Mouse (Mus musculus) kidney, postnatal 0 days (tissue): Measurements from ENCODE around the gene Arhgap9. TPM values are rescaled to one million over a fixed set of nuclear protein-coding genes. Genes with fewer than 3 reads are reported as not detected.
"Not testable (repeated sequence)": the region's sequence is repeated elsewhere in the genome, so short reads cannot be mapped to it uniquely, and the experiment has no call there.

Source experiments
- ATAC-seq: fragments of 200-750 bp; cut with Nextera tagmentation; replicated peaks from 2 replicates; pipeline ENCODE4 v1.8.0; 2017; ENCODE audit warnings: low read depth, moderate number of reproducible peaks, moderate TSS enrichment, moderate library complexity; ENCODE audit not compliant: low FRiP score
- DNase-seq: peaks from one replicate; pipeline ENCODE4 v3.0.0-alpha.2; 2016; ENCODE audit warnings: low spot score
- H3K27ac ChIP-seq: fragments of 300-500 bp; sonication (generic); 2 replicates; pipeline ENCODE4 v1.5.1; 2014; ENCODE audit warnings: mild to moderate bottlenecking
- H3K27me3 ChIP-seq: fragments of 300-500 bp; sonication (generic); 2 replicates; pipeline ENCODE4 v1.6.1; 2014; ENCODE audit warnings: low read length, mixed read lengths; ENCODE audit not compliant: insufficient read depth
- H3K36me3 ChIP-seq: fragments of 300-500 bp; sonication (generic); 2 replicates; pipeline ENCODE4 v1.6.1; 2014; ENCODE audit warnings: low read length, mixed read lengths; ENCODE audit not compliant: insufficient read depth
- H3K4me1 ChIP-seq: fragments of 300-500 bp; sonication (generic); replicated peaks from 2 replicates; pipeline ENCODE4 v1.6.1; 2014; ENCODE audit warnings: antibody characterized with exemption, low read length, mixed read lengths; ENCODE audit not compliant: insufficient read depth
- H3K4me2 ChIP-seq: fragments of 300-500 bp; sonication (generic); 2 replicates; pipeline ENCODE4 v1.6.1; 2014; ENCODE audit warnings: mild to moderate bottlenecking, low read length, moderate library complexity, mixed read lengths
- H3K4me3 ChIP-seq: fragments of 300-500 bp; sonication (generic); replicated peaks from 2 replicates; pipeline ENCODE4 v1.5.1; 2014; ENCODE audit warnings: low read depth, low read length
- H3K9ac ChIP-seq: fragments of 300-500 bp; sonication (generic); 2 replicates; pipeline ENCODE4 v1.6.1; 2014; ENCODE audit warnings: low read depth, low read length
- H3K9me3 ChIP-seq: fragments of 300-500 bp; sonication (generic); replicated peaks from 2 replicates; pipeline ENCODE4 v1.6.1; 2016; ENCODE audit warnings: low read length, inconsistent platforms, mixed read lengths
- CTCF ChIP-seq: IDR thresholded peaks from 2 replicates; pipeline ENCODE4 v1.5.1; 2016; ENCODE audit warnings: antibody characterized with exemption, low read depth, mild to moderate bottlenecking, moderate library complexity
- WGBS: fragments of 180-500 bp; shearing (Covaris S2); extraction: QIAGEN DNeasy Blood & Tissue Kit; methylation state at CpG from one replicate; pipeline ENCODE4 v1.1.7; 2014; 5-methylcytosine and 5-hydroxymethylcytosine counted together
- polyA plus RNA-seq: library from polyadenylated mRNA; unstranded; fragments of >200 nt; fragmentation: Nextera tagmentation; extraction: Ambion mirVana; gene quantifications from 2 replicates; pipeline ENCODE4 v1.2.1, GENCODE M21; 2015

Gene Arhgap9
- polyA plus RNA-seq, 1 experiment from 2014 or later, result 3.8 TPM

GRCm38 (mm10) chr10:127310523-127311475 lies 11.0 kb upstream of the Arhgap9 start:
- WGBS, result 32% methylated on average over 23 of the region's 23 CpGs
- peak; percentile 79 for ATAC-seq
- Histone ChIP-seq H3K36me3 (peaks cover 22% of the 10 kb centered on the region), H3K27me3 (no peaks in the 10 kb centered on the region), H3K4me1 (peaks cover 6% of the 10 kb centered on the region; the same call in 1 of the 2 replicates), H3K4me2 (peak overlapping the region; percentile 58), H3K9me3 (no peaks in the 10 kb centered on the region), H3K27ac (peak overlapping the region; percentile 73), H3K4me3 (peak overlapping the region; percentile 82), H3K9ac (peak overlapping the region; percentile 83)
- no peak for TF ChIP-seq CTCF
- peak; percentile 80 for DNase-seq

- peak within 1 kb of the TSS; percentile 82 for H3K4me3 ChIP-seq
- H3K27me3 ChIP-seq, result no peaks in the 10 kb centered on the region
- peaks cover 16% of the 10 kb centered on the region for H3K36me3 ChIP-seq
- peak within 1 kb of the TSS; percentile 73 for H3K27ac ChIP-seq
- DNase-seq (peak; percentile 99), ATAC-seq (peak; percentile 94)
- H3K4me1 ChIP-seq, result peaks cover 6% of the 10 kb centered on the region; the same call in 1 of the 2 replicates
- TF ChIP-seq CTCF, result 0 out of 2 replicates have a peak, but pooled peaks have one; percentile 4
- H3K9me3 ChIP-seq, result no peaks in the 10 kb centered on the region
- WGBS, result under 1% methylated on average over 65 of the region's 65 CpGs
- H3K9ac ChIP-seq, result peak within 1 kb of the TSS; percentile 83
- peak within 1 kb of the TSS; percentile 58 for H3K4me2 ChIP-seq
These were observed 10.0 kb upstream of the Arhgap9 start, which contains the start of gene Mars for GRCm38 (mm10) chr10:127311476-127312355. Mars (minus strand) TSS chr10:127311786.

GRCm38 (mm10) chr10:127312356-127312676 lies 9.4 kb upstream of the Arhgap9 start:
- Histone ChIP-seq H3K4me3 (peak overlapping the region; percentile 82), H3K9ac (no peak overlapping the region), H3K36me3 (peaks cover 14% of the 10 kb centered on the region), H3K27ac (peak overlapping the region; percentile 73), H3K27me3 (no peaks in the 10 kb centered on the region), H3K4me1 (peaks cover 6% of the 10 kb centered on the region; the same call in 1 of the 2 replicates), H3K4me2 (peak overlapping the region; percentile 58), H3K9me3 (no peaks in the 10 kb centered on the region)
- peak; percentile 89 for TF ChIP-seq CTCF
- DNase-seq (peak; percentile 91), ATAC-seq (peak; percentile 45)
- 0% methylated on average over 4 of the region's 4 CpGs for WGBS

- no peak overlapping the region for H3K4me3 ChIP-seq
- DNase-seq, result no peak
- H3K36me3 ChIP-seq, result peaks cover 10% of the 10 kb centered on the region
- no peak overlapping the region for H3K4me2 ChIP-seq
- no peaks in the 10 kb centered on the region for H3K9me3 ChIP-seq
- no peak for ATAC-seq
- 71% methylated on average over 4 of the region's 4 CpGs for WGBS
- H3K4me1 ChIP-seq, result peaks cover 6% of the 10 kb centered on the region; the same call in 1 of the 2 replicates
- H3K27me3 ChIP-seq, result no peaks in the 10 kb centered on the region
- no peak overlapping the region for H3K9ac ChIP-seq
- TF ChIP-seq CTCF, result no peak
- H3K27ac ChIP-seq, result no peak overlapping the region
These were observed 8.9 kb upstream of the Arhgap9 start for GRCm38 (mm10) chr10:127312858-127313257.

GRCm38 (mm10) chr10:127313516-127313915 lies 8.2 kb upstream of the Arhgap9 start:
- not testable (repeated sequence) for H3K9me3 ChIP-seq, DNase-seq, H3K36me3 ChIP-seq, ATAC-seq, H3K9ac ChIP-seq, H3K4me3 ChIP-seq, H3K27ac ChIP-seq, H3K4me1 ChIP-seq, H3K27me3 ChIP-seq, H3K4me2 ChIP-seq
- 91% methylated on average over 5 of the region's 5 CpGs for WGBS

DNA sequence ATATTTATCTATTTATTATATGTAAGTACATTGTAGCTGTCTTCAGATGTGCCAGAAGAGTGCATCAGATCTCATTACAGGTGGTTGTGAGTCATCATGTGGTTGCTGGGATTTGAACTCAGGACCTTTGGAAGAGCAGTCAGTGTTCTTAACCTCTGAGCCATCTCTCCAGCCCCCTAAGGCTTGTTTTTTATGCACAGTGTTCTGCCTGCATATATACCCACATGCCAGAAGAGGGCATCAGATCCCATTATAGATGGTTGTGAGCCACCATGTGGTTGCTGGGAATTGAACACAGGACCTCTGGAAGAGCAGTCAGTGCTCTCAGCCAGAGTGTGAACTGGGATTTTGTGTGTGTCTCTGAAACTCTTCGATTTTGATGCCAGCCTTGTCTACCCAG lies 6.8 kb upstream of the Arhgap9 start:
- H3K36me3 ChIP-seq, H3K9me3 ChIP-seq, H3K4me1 ChIP-seq, H3K27ac ChIP-seq, H3K27me3 ChIP-seq, H3K9ac ChIP-seq, H3K4me3 ChIP-seq, DNase-seq, H3K4me2 ChIP-seq, ATAC-seq: not testable (repeated sequence)
- WGBS, result 68% methylated on average over 1 of the region's 1 CpGs
- TF ChIP-seq CTCF, result 0 out of 2 replicates have a peak, but pooled peaks have one; percentile 11
